Mouse (Mus musculus) lung, postnatal 0 days (tissue): ENCODE results near the gene Gm47955. TPM values are rescaled to one million over a fixed set of nuclear protein-coding genes. Genes with fewer than 3 reads are reported as not detected.
"Not testable (repeated sequence)": the region's sequence is repeated elsewhere in the genome, so short reads cannot be mapped to it uniquely, and the experiment has no call there.

Experiments used
- ATAC-seq: fragments of 200-750 bp; cut with Nextera tagmentation; 2 replicates; pipeline ENCODE4 v1.8.0; 2017; ENCODE audit warnings: moderate library complexity
- DNase-seq: peaks from one replicate; pipeline ENCODE4 v3.0.0-alpha.2; 2016; ENCODE audit warnings: low spot score
- H3K27ac ChIP-seq: fragments of 300-500 bp; sonication (generic); 2 replicates; pipeline ENCODE4 v1.5.1; 2014; ENCODE audit warnings: antibody characterized with exemption, mild to moderate bottlenecking, low read length, mixed read lengths
- H3K27me3 ChIP-seq: fragments of 300-500 bp; sonication (generic); replicated peaks from 2 replicates; pipeline ENCODE4 v1.6.1; 2014; ENCODE audit warnings: low read length, mixed read lengths; ENCODE audit not compliant: insufficient read depth
- H3K36me3 ChIP-seq: fragments of 300-500 bp; sonication (generic); 2 replicates; pipeline ENCODE4 v1.6.1; 2014; ENCODE audit warnings: low read length, mixed read lengths; ENCODE audit not compliant: insufficient read depth
- H3K4me1 ChIP-seq: fragments of 300-500 bp; sonication (generic); 2 replicates; pipeline ENCODE4 v1.6.1; 2014; ENCODE audit warnings: antibody characterized with exemption, low read depth, low read length, mixed read lengths; ENCODE audit not compliant: insufficient read depth
- H3K4me2 ChIP-seq: fragments of 300-500 bp; sonication (generic); replicated peaks from 2 replicates; pipeline ENCODE4 v1.6.1; 2014; ENCODE audit warnings: low read depth, mild to moderate bottlenecking, low read length, moderate library complexity, mixed read lengths
- H3K4me3 ChIP-seq: fragments of 300-500 bp; sonication (generic); 2 replicates; pipeline ENCODE4 v1.5.1; 2014; ENCODE audit warnings: low read depth, low read length
- H3K9ac ChIP-seq: fragments of 300-500 bp; sonication (generic); replicated peaks from 2 replicates; pipeline ENCODE4 v1.6.1; 2014; ENCODE audit warnings: low read depth, mild to moderate bottlenecking
- H3K9me3 ChIP-seq: fragments of 300-500 bp; sonication (generic); 2 replicates; pipeline ENCODE4 v1.6.1; 2016; ENCODE audit warnings: low read length, mixed read lengths
- CTCF ChIP-seq: IDR thresholded peaks from 2 replicates; pipeline ENCODE4 v1.5.1; 2016; ENCODE audit warnings: antibody characterized with exemption, mild to moderate bottlenecking
- EP300 ChIP-seq: IDR thresholded peaks from 2 replicates; pipeline ENCODE4 v1.6.1; 2016; ENCODE audit warnings: antibody characterized with exemption, mild to moderate bottlenecking, control low read depth
- WGBS: fragments of 180-500 bp; shearing (Covaris S2); extraction: QIAGEN DNeasy Blood & Tissue Kit; methylation state at CpG from one replicate; pipeline ENCODE4 v1.1.7; 2014; 5-methylcytosine and 5-hydroxymethylcytosine counted together
- polyA plus RNA-seq: library from polyadenylated mRNA; unstranded; fragments of >200 nt; fragmentation: Nextera tagmentation; extraction: Ambion mirVana; gene quantifications from 2 replicates; pipeline ENCODE4 v1.2.1, GENCODE M21; 2015

Gm47955 gene
- polyA plus RNA-seq = not detected in 2 replicates

DNA sequence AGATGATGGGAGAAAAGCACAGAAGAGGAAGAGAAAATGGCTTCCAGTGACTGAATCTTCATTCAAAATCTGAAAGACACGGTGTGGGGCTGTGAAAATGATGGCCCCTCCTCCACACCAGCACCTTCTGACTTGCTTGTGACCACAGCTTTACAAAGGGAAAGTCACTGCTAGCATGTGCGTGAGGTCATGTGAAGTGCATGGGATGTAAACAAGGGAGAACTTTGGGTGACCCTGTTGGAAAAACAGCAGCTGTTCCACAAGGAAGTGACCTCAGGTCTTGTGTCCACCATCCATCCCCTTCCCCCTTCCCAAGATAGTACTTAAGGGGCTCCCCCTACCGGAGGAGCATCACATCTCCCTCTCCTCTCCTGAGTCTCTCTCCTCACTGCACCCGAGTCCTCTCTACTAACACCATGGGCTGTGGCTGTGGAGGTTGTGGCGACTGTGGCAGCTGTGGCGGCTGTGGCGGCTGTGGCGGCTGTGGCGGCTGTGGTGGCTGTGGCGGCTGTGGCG lies at the start of gene Gm47955:
Gene Gm47955, plus strand, starts transcription at position 417 of the 516 bp plus-strand sequence.
- no peak for DNase-seq
- Histone ChIP-seq H3K4me1 (no peaks in the 10 kb centered on the region), H3K27ac (no peak within 1 kb of the TSS), H3K9me3 (no peaks in the 10 kb centered on the region), H3K4me3 (no peak within 1 kb of the TSS), H3K27me3 (no peaks in the 10 kb centered on the region), H3K4me2 (no peak within 1 kb of the TSS), H3K36me3 (no peaks in the 10 kb centered on the region), H3K9ac (no peak within 1 kb of the TSS)
- TF ChIP-seq CTCF = no peak
- TF ChIP-seq EP300 = no peak
- ATAC-seq = no peak
- WGBS = 77% methylated on average over 10 of the region's 11 CpGs

DNA sequence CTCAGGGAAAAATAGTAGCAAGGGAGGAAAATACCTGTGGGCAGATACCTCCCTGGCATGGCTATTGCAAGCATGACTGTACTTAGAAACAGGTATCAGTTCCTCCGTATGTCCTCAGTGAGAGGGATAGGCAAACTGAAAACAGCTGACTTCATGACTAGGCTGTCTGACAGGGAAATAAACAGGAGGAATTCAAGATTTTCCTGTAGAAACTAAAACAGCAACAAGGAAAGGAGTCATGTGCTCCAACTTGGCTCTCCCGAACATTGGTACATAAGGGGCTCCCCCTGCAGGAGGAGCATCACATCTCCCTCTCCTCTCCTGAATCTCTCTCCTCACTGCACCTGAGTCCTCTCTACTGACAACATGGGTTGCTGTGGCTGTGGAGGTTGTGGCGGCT lies 47.1 kb upstream of the Gm47955 start, which contains the start of gene A030005L19Rik:
Gene A030005L19Rik, plus strand, starts transcription at position 301 of the 400 bp plus-strand sequence.
- H3K4me1 ChIP-seq = no peaks in the 10 kb centered on the region
- ATAC-seq = no peak
- TF ChIP-seq EP300 (no peak), CTCF (peak; percentile 45)
- H3K36me3 ChIP-seq = no peaks in the 10 kb centered on the region
- no peak within 1 kb of the TSS for H3K9ac ChIP-seq
- H3K27ac ChIP-seq = no peak within 1 kb of the TSS
- no peak within 1 kb of the TSS for H3K4me2 ChIP-seq
- no peak within 1 kb of the TSS for H3K4me3 ChIP-seq
- no peaks in the 10 kb centered on the region for H3K9me3 ChIP-seq
- DNase-seq = no peak
- WGBS = 81% methylated on average over 3 of the region's 3 CpGs
- H3K27me3 ChIP-seq = no peaks in the 10 kb centered on the region

DNA sequence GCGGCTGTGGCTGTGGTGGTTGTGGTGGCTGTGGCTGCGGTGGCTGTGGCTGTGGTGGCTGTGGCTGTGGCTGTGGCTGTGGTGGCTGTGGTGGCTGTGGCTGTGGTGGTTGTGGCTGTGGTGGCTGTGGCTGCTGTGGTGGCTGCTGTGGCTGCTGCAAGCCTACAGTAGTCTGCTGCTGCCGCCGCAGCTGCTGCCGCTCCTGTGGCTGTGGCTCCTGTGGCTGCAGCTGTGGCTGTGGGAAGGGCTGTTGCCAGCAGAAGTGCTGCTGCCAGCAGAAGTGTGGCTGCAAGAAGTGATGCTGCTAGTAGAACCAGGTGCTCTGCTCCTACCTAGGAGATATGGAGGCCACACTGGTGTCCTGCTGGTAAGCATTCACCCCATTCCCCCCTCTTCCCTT lies 46.7 kb upstream of the Gm47955 start:
- WGBS = 96% methylated on average over 5 of the region's 5 CpGs
- ATAC-seq, H3K9ac ChIP-seq, H3K4me3 ChIP-seq, H3K9me3 ChIP-seq, H3K27ac ChIP-seq, DNase-seq, H3K4me1 ChIP-seq, H3K27me3 ChIP-seq, H3K4me2 ChIP-seq, H3K36me3 ChIP-seq: not testable (repeated sequence)

DNA sequence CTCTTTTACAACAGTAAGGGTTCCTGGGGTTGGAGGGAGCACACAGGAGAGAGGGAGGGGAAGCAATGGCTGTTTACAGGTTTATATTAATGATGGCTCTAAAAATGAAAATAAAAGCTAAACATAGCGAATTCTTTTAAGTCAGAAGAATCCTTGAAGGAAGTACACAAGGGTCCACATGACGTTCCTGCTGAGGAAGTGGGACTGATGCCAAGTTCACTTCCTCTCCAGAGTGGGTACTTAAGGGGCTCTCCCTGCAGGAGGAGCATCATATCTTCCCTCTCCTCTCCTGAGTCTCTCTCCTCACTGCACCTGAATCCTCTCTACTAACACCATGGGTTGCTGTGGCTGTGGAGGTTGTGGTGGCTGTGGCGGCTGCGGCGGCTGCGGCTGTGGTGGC lies 35.4 kb upstream of the Gm47955 start, which contains the start of gene A030014E15Rik:
Gene A030014E15Rik, plus strand, starts transcription at position 268 of the 400 bp plus-strand sequence.
- ATAC-seq = peak; percentile 50; the same call in 1 of the 2 replicates
- no peak for TF ChIP-seq EP300
- TF ChIP-seq CTCF = no peak; the same call in 1 of the 2 replicates
- no peaks in the 10 kb centered on the region for H3K27me3 ChIP-seq
- no peak within 1 kb of the TSS for H3K27ac ChIP-seq
- H3K9ac ChIP-seq = no peak within 1 kb of the TSS
- no peak within 1 kb of the TSS for H3K4me2 ChIP-seq
- H3K36me3 ChIP-seq = no peaks in the 10 kb centered on the region
- no peak within 1 kb of the TSS for H3K4me3 ChIP-seq
- DNase-seq = peak; percentile 14
- 61% methylated on average over 6 of the region's 6 CpGs for WGBS
- no peaks in the 10 kb centered on the region for H3K9me3 ChIP-seq
- H3K4me1 ChIP-seq = no peaks in the 10 kb centered on the region

DNA sequence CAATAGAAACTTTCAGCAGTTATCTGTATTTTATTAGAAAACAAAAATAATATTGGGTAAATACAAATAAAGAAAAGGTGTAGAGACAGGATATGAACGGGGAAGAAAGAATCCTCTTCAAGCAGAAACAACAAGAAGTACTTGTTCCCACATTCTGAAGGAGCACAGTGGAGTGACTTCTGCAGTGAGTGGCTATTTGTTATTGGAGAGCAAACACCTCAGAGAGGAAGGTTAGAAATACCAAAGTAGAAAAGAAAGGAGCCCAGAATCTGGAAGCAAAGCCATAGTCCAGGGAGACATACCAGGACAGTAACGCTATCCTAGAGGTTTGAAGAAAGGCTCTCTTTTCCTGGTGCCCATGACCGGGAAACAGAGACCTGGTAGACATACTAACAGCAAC lies 29.5 kb upstream of the Gm47955 start:
- not testable (repeated sequence) for H3K27me3 ChIP-seq, H3K4me2 ChIP-seq, H3K27ac ChIP-seq, DNase-seq, H3K4me3 ChIP-seq, H3K9ac ChIP-seq, H3K36me3 ChIP-seq, H3K4me1 ChIP-seq, H3K9me3 ChIP-seq
- WGBS = 59% methylated on average over 1 of the region's 3 CpGs
- ATAC-seq = peak; percentile 68

DNA sequence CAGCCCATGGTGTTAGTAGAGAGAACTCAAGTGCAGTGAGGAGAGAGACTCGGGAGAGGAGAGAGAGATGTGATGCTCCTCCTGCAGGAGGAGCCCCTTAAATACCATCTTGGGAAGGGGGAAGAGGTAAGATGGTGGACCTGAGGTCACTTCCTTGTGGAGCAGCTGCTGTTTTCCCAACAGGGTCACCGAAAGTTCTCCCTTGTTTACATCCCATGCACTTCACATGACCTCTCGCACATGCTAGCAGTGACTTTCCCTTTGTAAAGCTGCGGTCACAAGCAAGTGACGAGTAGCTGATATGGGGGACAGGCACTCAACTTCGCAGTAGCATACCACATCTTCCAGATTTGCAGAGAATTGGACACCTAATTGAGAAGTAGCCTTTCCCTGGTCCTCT lies 28.8 kb upstream of the Gm47955 start, which contains the start of gene Gm6217:
Gene Gm6217, minus strand, starts transcription at position 74 of the 400 bp plus-strand sequence.
- not testable (repeated sequence) for H3K9me3 ChIP-seq
- WGBS = no CpG with 5 or more reads among the region's 6 CpGs
- peak; percentile 53; the same call in 1 of the 2 replicates for ATAC-seq

DNA sequence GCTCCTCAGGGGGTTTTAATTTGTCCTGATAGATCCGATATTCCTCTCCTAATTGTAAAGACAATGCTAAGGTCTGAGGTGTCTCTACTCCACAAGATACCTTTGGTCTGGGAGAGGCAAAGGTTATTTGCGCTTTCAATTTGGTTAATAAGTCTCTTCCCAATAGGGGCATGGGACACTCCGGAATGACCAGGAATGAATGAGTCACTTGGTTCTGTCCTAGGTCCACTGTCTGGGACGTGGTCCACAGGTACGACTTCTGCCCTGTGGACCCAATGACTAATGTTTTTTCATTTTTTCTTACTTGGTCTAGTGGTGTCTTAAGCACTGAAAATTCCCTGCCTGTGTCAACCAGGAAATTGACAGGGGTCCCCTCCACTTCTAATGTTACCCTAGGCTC lies 21.4 kb upstream of the Gm47955 start:
- Histone ChIP-seq H3K27me3 (no peaks in the 10 kb centered on the region), H3K4me2 (no peak overlapping the region), H3K4me1 (no peaks in the 10 kb centered on the region), H3K9me3 (no peaks in the 10 kb centered on the region), H3K9ac (no peak overlapping the region), H3K27ac (no peak overlapping the region), H3K4me3 (no peak overlapping the region), H3K36me3 (no peaks in the 10 kb centered on the region)
- WGBS = 92% methylated on average over 5 of the region's 5 CpGs
- DNase-seq = no peak
- no peak for ATAC-seq
- TF ChIP-seq EP300 = no peak
- TF ChIP-seq CTCF = no peak

More for the DNA sequence above, 28.8 kb upstream of the Gm47955 start, which contains the start of gene Gm6217:
- H3K4me1 ChIP-seq, H3K4me2 ChIP-seq, H3K9ac ChIP-seq, H3K27ac ChIP-seq, H3K27me3 ChIP-seq, H3K4me3 ChIP-seq, H3K36me3 ChIP-seq, DNase-seq: not testable (repeated sequence)
